Mouse (Mus musculus) urinary bladder, postnatal 14 days (tissue): ENCODE measurements around the gene Gm17428.
A peak's percentile ranks its signal among the peaks of the same experiment; 100 is the strongest.
"Not testable (repeated sequence)": the region's sequence is repeated elsewhere in the genome, so short reads cannot be mapped to it uniquely, and the experiment has no call there.

Experiments
- DNase-seq: peaks from one replicate; pipeline ENCODE4 v3.0.0; 2021; ENCODE audit warnings: low spot score

Gene Gm17428

DNA sequence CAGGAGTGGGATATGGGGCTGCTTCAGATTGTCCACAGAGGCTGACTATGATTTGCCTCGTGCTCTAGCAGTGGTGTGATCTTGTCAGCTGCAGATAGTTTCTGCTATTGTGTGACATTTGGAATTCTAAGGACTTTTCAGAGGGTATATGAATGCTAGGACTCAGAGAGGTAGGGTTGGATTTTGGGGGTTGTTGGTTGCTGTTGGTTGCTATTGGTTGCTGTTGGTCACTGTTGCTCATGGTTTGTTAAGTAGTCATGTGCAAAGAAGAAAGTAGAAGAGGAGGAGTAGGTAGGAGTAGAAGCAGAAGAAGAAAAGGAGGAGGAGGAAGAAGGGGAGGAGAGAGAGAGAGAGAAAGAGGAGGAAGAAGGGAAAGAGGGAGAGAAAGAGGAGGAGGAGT lies at the start of gene Gm17428:
Gm17428 (plus strand) TSS at position 301 of the 400 bp plus-strand sequence.
- no peak for DNase-seq

- DNase-seq: no peak
These were observed 49.4 kb upstream of the Gm17428 start for GRCm38 (mm10) chr14:54927296-54927695.

- no peak for DNase-seq
These were observed 46.9 kb upstream of the Gm17428 start for GRCm38 (mm10) chr14:54929801-54930200.

DNA sequence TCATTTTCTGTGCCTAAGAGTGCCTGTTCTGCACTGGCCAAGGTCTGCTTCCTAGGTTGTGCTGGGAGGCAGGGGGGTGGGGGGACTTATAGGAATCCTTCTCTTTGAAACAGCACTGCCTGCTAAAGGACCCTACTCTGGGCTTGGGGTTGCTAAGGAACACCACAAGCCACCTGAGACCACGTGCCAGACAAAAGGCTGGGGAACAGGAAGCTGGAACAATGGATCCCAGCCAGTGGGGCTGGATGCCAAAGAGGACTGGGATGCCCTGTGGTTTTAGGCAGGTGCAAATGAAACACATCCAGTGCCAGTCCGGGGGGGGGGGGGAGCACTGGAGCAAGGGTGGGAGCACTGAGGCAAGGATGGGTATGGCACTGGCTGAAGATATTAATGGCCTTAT lies 46.3 kb upstream of the Gm17428 start:
- DNase-seq: peak; percentile 43

DNA sequence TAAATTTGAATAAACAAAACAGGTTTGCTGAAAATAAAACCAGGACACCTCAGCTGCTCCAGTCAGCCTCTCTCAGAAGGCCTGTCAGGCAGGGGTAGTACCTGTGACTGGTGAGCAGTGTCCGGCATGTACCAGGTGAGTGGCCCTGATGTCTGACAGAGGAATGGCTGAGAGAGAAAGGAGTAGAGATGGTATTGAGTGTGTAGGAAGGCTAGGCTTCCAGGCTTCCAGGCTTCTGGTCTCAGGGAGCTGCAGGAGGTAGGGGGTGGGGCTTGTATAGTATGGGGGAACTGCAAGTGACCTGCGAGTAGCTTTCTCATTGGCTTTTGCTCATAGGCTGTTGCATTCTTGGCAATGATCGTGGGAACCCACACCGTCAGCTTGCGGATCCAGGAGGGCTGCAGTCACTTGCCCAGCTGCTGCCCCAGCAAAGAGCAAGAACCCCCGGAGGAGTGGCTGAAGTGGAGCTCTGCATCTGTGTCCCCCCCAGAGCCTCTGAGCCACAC lies 44.0 kb upstream of the Gm17428 start, which contains the start of gene Il25:
Il25 (plus strand) TSS at position 51 of the 506 bp plus-strand sequence.
- DNase-seq: no peak

DNA sequence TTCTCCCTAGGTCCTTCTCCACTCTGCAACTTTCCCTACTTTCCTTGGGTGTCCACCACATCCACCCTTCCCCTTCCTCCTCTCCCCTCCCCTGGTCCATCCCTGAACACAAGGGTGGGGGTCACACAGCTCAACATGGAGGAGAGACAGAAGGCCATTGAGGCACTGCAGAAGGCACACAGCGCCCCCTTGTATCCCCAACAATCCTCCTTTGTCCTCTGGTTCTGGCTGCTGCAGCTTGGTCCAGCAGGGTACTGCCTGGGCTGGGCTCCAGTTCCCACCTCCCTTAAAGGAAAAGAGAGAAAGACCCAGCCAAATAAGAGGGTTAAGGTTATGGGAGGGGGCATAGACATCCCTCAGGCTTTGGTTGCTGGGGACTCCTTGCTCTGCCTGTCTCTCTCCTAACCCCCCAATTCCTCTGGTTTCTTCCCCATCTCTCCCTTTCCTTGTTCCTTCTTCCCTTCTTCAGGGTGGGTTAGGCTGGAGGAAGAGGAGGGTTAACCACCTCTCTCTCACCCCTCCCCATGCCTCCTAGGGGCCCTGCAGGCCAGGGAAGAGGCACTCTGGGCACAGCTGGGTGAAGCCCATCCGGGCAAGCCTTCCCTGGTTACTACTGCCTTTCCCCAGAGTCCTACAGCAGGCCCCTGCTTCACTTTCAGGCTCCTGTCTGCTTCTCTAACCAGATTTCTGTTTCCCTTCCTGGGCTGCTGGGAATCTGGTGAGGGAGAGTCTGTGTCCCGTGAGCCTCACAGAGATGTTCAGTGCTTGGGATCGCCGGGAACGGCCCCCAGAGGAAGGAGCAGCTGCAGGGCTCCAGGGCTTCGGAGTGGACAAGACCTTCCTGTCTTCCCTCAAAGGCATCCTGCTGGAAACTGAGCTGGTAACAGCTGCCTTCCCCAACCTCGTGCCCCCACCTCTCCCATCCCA lies 40.6 kb upstream of the Gm17428 start, which contains the start of gene Cmtm5:
Cmtm5 (plus strand) TSS at position 358 of the 927 bp plus-strand sequence.
- DNase-seq: no peak

DNA sequence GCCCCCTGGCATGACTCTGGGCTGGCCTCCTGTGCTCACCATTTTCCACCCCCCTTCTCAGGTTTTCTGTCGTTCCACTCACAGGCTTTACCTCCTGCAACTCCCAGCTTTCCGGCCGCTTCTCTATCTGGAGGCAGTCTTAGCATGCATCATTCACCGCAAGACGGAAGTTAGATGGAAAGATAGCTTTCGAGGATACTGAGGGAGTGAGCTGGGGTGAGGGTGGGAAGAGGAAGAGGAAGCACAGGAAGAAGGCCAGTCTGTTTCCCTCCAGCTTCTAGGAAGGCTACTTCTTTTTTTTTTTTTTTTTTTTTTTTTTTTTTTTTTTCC lies 39.9 kb upstream of the Gm17428 start:
- DNase-seq: no peak

DNA sequence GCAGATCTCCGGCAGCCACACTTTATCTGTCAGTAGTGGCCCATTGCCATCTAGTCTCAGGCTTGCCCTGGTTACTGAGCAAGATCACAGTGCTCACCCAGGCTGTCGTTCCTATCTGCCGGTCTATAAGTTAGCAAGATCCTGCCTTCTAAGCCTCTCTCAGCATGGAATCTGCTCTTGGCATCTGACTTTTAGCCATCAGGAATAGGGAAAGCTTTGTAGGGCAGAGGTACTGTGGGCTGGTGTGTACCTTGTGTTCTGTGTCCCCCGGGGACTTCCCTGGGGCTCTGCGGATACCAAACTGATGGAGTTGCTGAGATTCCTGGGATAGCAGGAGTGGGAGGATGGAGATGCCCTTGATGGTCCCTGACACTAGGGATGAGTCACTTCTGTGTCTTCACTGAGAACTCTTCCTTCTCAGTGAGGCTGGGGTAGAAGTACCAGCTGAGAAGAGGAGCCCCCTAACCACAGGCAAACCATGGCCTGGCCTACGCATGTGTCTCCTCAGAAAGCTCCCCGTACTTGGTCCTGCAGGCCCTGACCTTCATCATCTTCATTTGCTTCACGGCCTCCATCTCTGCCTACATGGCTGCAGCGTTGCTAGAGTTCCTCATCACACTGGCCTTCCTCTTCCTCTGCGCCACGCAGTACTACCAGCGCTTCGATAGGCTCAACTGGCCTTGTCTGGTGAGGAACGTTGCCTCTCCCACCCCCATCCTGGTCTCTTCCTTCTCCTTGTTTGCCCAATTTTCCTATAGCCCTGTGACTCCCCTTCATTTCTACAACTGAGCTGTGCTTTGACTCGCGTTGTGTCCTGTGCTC lies 39.2 kb upstream of the Gm17428 start:
- DNase-seq: no peak

GRCm38 (mm10) chr14:54938431-54939219 lies 38.1 kb upstream of the Gm17428 start:
- no peak for DNase-seq

DNA sequence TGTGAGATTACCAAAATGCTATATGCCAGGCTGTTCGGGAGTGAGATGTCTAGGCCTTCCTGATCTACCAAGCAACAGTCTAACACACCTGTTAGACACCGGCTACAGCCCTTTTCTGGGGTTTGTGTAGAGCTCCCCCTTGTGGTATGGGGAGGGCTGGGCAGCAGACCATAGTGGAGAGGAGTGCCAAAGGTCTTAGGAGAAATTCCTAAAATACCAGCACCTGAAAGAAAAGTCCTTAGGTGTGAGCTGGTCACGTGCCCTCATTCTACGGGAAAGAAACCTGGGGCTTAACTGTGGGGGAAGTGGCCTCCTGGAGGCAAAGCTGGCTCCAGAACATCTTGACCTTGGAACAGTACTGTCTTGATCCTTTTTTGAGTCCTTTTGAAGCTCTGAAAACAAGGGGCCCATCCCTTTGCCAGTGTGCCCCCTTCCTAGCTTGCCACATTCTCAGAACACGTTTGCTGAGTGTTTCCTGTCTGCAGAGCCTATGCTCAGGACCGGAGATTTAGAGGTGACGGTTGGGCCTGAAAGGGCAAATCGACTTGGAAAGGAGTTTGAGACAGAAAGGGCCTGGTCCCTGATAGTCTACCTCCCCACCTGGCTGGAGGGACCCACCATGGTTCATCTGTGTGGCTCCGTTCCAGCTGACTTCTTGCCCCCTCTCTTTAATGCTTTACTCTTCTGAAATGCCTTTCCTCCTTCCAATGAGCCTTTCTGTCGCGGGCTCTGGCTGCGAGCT lies 37.1 kb upstream of the Gm17428 start:
- peak; percentile 77 for DNase-seq

GRCm38 (mm10) chr14:54940176-54940530 lies 36.6 kb upstream of the Gm17428 start:
- DNase-seq: no peak

GRCm38 (mm10) chr14:54941024-54941978 lies 35.4 kb upstream of the Gm17428 start:
- DNase-seq: no peak

GRCm38 (mm10) chr14:54942479-54942878 lies 34.3 kb upstream of the Gm17428 start:
- DNase-seq: no peak

- no peak for DNase-seq
These were observed 32.8 kb upstream of the Gm17428 start for GRCm38 (mm10) chr14:54943971-54944370.

GRCm38 (mm10) chr14:54944939-54945338 lies 31.8 kb upstream of the Gm17428 start:
- DNase-seq: no peak

DNA sequence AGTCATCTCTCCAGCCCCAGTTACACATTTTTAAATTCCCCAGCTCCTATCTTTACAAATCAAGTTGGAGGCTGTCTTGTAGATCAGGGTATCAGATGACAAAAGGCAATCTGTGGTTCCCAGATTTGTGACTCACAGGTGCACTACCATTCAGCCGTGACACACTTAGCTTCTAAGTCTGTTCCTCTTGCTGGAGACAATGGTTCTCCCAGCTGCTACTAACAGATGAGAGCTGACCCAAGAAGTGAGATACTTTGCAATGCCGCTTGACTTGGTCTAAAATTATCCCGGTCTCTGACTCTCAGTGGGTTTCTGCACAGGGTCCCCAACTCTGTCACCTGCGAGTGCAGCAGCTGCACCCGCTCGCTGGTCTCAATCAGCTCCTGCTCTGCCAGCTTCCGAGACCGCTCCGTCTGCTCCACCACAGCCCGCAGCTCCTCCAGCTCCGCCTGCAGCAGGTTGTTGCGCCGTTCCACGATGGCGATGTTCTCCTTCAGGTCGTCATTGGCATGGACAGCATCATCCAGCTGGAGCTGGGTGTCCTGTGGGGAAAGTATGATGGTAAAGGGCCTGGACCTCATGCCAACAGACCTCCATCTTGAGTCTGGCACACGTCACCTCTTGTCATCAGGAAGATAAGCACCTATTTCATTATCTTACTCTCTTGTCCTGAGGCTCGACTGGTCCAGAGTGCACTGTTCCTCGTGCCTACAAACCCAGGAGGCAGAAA lies 30.6 kb upstream of the Gm17428 start:
- no peak for DNase-seq

GRCm38 (mm10) chr14:54947008-54947407 lies 29.7 kb upstream of the Gm17428 start:
- DNase-seq: not testable (repeated sequence)

- DNase-seq: no peak
These were observed 28.0 kb upstream of the Gm17428 start for GRCm38 (mm10) chr14:54948781-54949180.

DNA sequence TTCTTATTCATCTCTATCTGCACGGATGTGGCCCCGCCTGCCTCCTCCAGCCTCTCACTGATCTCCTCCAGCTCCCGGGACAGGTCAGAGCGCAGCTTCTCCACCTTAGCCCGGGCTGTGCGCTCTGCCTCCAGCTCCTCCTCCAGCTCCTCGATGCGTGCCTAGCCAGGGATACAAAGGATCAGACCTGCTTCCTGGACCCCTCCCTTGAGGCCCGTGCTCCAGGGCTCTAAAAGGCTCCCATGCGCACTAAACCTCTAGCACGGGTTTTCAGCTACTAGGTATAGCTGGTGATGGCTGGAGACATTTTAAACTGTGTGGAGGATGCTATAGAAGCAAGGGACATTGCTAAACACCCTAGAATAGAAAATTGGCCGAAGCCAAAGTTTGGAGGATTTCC lies 26.2 kb upstream of the Gm17428 start:
- DNase-seq: no peak
